Mouse (Mus musculus) midbrain, embryonic 16.5 days (tissue): ENCODE measurements around the gene Msantd2. TPM values are rescaled to one million over a fixed set of nuclear protein-coding genes. Genes with fewer than 3 reads are reported as not detected.

ENCODE experiments used
- ATAC-seq: fragments of 200-750 bp; cut with Nextera tagmentation; 2 replicates; pipeline ENCODE4 v1.8.0; 2017; ENCODE audit warnings: moderate TSS enrichment
- H3K27ac ChIP-seq: fragments of 300-500 bp; sonication (generic); 2 replicates; pipeline ENCODE4 v1.5.1; 2014; ENCODE audit warnings: mild to moderate bottlenecking, low read length, mixed read lengths
- H3K27me3 ChIP-seq: fragments of 300-500 bp; sonication (generic); 2 replicates; pipeline ENCODE4 v1.6.1; 2014; ENCODE audit warnings: low read depth, low read length, mixed read lengths; ENCODE audit not compliant: control insufficient read depth, insufficient read depth
- H3K36me3 ChIP-seq: fragments of 300-500 bp; sonication (generic); 2 replicates; pipeline ENCODE4 v1.6.1; 2014; ENCODE audit warnings: mild to moderate bottlenecking, low read length, moderate library complexity, mixed read lengths; ENCODE audit not compliant: control insufficient read depth, insufficient read depth
- H3K4me1 ChIP-seq: fragments of 300-500 bp; sonication (generic); 2 replicates; pipeline ENCODE4 v1.6.1; 2014; ENCODE audit warnings: mild to moderate bottlenecking, low read length, mixed read lengths; ENCODE audit not compliant: control insufficient read depth, insufficient read depth
- H3K4me2 ChIP-seq: fragments of 300-500 bp; sonication (generic); 2 replicates; pipeline ENCODE4 v1.6.1; 2014; ENCODE audit warnings: mild to moderate bottlenecking, low read length, mixed read lengths
- H3K4me3 ChIP-seq: fragments of 300-500 bp; sonication (generic); 2 replicates; pipeline ENCODE4 v1.5.1; 2014; ENCODE audit warnings: low read depth, mild to moderate bottlenecking, low read length, moderate library complexity, mixed read lengths
- H3K9ac ChIP-seq: fragments of 300-500 bp; sonication (generic); 2 replicates; pipeline ENCODE4 v1.6.1; 2014; ENCODE audit warnings: low read depth, low read length, mixed read lengths
- H3K9me3 ChIP-seq: fragments of 300-500 bp; sonication (generic); replicated peaks from 2 replicates; pipeline ENCODE4 v1.6.1; 2014; ENCODE audit warnings: mild to moderate bottlenecking, low read length, mixed read lengths; ENCODE audit not compliant: control insufficient read depth, poor library complexity, severe bottlenecking
- WGBS: fragments of 180-500 bp; shearing (Covaris S2); extraction: QIAGEN DNeasy Blood & Tissue Kit; methylation state at CpG from one replicate; pipeline ENCODE4 v1.1.7; 2014; 5-methylcytosine and 5-hydroxymethylcytosine counted together
- polyA plus RNA-seq: library from polyadenylated mRNA; unstranded; fragments of >200 nt; fragmentation: Nextera tagmentation; extraction: Ambion mirVana; gene quantifications from 2 replicates; pipeline ENCODE4 v1.2.1, GENCODE M21; 2015

Gene Msantd2
- polyA plus RNA-seq, 1 experiment from 2014 or later, result 34.8 TPM

DNA sequence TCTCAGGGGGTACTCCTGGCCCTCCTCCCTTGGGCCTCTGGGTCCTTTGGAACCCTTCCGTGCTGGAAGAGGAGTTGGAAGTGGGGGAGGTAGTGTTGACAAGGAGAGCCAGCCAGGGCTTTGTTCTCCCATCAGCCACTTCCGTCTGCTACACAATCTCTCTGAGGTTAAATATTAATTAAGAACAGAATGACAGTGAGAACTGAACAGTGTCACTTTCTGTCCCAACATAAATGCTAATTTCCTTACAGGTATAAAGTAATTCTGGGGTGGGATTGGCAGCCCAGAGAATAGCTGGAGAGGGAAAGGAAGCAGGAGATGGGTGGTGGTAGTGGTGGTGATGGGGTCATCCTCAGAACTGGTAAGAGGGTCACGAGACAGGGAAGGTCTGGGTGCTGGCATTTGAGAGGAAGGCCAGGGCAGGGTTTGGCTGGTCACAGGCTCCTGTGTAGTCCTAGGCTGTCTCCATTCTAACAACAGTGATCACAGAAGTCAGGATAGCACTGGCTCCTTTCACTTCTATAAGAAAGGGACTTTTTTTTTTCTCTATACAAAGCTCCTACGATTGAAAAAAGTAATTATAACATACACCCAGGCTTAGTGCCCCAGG lies 79.6 kb downstream of the Msantd2 start:
- Histone ChIP-seq H3K36me3 (no peaks in the 10 kb centered on the region), H3K4me3 (no peak overlapping the region), H3K9ac (no peak overlapping the region), H3K27me3 (no peaks in the 10 kb centered on the region), H3K4me2 (no peak overlapping the region), H3K4me1 (peaks cover 4% of the 10 kb centered on the region), H3K9me3 (no peaks in the 10 kb centered on the region), H3K27ac (no peak overlapping the region)
- no peak for ATAC-seq
- WGBS, result 43% methylated on average over 4 of the region's 4 CpGs

DNA sequence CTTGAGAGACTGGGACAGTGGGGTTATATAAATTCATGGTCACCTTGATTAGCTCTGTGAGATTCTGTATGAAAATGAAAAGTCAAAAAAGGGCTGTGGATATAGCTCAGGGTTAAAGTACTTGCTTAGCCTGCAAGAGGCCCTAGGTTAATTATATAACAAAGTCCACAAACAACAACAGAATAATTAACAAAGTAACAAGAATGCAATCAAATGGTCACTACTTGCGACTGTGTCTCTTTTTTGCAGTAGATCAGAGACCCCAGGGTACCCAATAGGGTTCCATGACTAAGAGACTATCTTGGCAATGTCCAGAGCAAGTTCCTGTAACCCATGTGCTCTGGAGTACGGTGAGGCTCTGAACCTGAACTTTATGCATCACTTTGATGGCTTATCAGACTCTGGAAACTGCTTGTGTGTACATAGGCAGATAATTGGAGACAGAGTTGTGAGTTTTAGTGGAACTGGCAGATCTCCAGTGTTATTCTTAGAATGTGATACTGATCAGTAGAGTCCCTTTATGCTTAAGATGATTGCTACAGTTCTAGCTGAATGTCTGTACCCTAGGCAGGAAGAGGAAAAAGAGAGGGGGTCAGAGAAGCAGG lies 80.2 kb downstream of the Msantd2 start:
- 83% methylated on average over 2 of the region's 2 CpGs for WGBS
- Histone ChIP-seq H3K27me3 (no peaks in the 10 kb centered on the region), H3K9ac (no peak overlapping the region), H3K36me3 (no peaks in the 10 kb centered on the region), H3K4me3 (no peak overlapping the region), H3K9me3 (no peaks in the 10 kb centered on the region), H3K4me1 (peaks cover 4% of the 10 kb centered on the region), H3K4me2 (no peak overlapping the region), H3K27ac (no peak overlapping the region)
- ATAC-seq, result no peak

DNA sequence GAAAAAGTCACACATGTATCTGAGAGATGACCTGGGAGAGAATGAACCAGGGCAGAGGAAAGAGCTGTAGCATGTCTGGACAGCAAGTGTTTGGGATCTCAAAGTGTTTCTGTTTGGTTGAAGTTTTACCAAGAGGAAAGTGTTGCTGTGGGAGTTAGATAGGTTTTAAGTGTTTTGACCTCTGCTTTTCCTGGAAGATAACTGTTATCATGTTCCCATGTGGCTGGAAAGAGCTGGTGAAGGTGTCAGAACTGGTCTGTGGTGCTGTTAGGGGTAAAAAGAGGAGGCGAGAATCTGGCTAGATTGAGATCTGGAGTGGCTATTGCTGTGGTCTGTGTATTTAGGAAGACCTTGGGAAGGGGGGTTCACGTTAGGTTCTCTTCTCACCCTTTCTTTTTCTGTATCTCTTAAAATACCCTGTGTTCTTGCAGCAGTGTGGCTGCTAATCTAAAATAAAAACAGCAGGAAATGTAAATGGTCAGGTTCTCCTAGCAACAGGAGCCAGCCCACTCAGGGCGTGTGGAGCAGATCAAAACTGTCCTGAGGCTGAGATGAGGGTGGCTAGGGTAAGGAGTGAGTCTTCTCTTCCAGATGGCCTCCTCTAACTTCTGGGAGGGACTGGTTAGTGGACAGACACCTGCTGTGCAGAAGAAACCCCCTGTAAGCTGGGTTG lies 83.2 kb downstream of the Msantd2 start:
- Histone ChIP-seq H3K27ac (no peak overlapping the region), H3K4me3 (no peak overlapping the region), H3K9me3 (no peaks in the 10 kb centered on the region), H3K9ac (no peak overlapping the region), H3K4me2 (no peak overlapping the region), H3K27me3 (no peaks in the 10 kb centered on the region), H3K4me1 (peaks cover 9% of the 10 kb centered on the region), H3K36me3 (no peaks in the 10 kb centered on the region)
- no peak for ATAC-seq
- 66% methylated on average over 3 of the region's 3 CpGs for WGBS

Other genes with a start within 250 kb of the Msantd2 start
- 0.76 and 1.7 TPM in 2 replicates for gene Slc37a2, start 233.6 kb upstream of the Msantd2 start, polyA plus RNA-seq
- 7.3 and 9.2 TPM in 2 replicates for gene Ccdc15, start 140.9 kb upstream of the Msantd2 start, polyA plus RNA-seq
- gene Hepacam, start 122.0 kb upstream of the Msantd2 start, polyA plus RNA-seq, result 14.2 and 28.3 TPM in 2 replicates
- gene Robo4, start 87.4 kb upstream of the Msantd2 start, polyA plus RNA-seq, result 4.2 and 5.5 TPM in 2 replicates
- 4.2 and 17.6 TPM in 2 replicates for gene Robo3, start 56.1 kb upstream of the Msantd2 start, polyA plus RNA-seq
- gene Esam, start 38.8 kb downstream of the Msantd2 start, polyA plus RNA-seq, result 38.8 and 42.1 TPM in 2 replicates
- gene Vsig2, start 49.9 kb downstream of the Msantd2 start, polyA plus RNA-seq, result 0.72 and 1.2 TPM in 2 replicates
- 13.8 and 18.4 TPM in 2 replicates for gene Nrgn, start 63.6 kb downstream of the Msantd2 start, polyA plus RNA-seq
- gene Siae, start 66.4 kb downstream of the Msantd2 start, polyA plus RNA-seq, result 12.7 and 13.8 TPM in 2 replicates
- gene Spa17, start 124.4 kb downstream of the Msantd2 start, polyA plus RNA-seq, result 9.0 and 11.1 TPM in 2 replicates
- 92.3 and 98.7 TPM in 2 replicates for gene Tbrg1, start 168.0 kb downstream of the Msantd2 start, polyA plus RNA-seq
- 0.14 and 0.43 TPM in 2 replicates for gene Panx3, start 179.9 kb downstream of the Msantd2 start, polyA plus RNA-seq
- not detected in 2 replicates for gene Olfr160, start 226.9 kb downstream of the Msantd2 start, polyA plus RNA-seq